Mouse (Mus musculus): Measurements from ENCODE around the gene Polq.
A peak's percentile ranks its signal among the peaks of the same experiment; 100 is the strongest.

Polq gene

DNA sequence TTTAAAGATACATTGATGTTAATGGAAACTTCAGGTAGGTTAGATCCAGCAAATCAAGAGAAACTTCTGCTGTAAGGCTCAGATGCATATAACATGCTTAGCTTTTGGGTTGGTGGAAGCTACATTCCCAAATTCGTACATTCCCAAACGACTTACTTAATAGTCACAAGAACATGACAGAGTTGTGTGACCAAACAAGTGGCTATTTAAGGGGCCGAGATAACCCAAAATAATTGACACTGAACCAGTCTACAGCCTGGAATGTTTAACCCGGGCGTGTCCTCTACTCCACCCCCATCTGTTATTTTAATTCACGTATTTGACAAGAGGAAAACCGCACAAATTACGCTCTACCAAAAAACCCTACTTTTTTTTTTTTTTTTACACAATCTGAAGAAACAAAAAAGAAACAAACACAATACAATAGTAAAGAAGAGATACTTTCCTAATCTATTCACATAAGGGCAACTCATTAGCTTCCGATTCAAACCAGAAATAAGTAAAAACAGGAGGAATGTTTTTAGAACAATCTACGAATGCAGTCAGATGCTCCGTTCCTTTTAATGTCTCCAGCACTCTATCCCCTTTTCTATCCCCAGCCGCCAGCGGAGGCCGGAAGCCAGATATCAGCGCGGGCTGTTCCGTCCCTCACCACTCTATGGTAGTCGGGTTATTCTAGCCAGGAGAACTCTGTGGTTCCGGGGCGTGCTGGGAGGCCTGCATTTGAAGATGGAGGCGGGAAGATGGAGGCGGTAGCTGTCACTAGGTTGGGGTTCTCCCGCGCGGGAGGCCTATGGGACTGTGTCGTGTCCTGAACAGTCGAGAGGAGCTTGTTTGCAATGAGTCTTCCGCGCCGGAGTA, at the start of gene Polq:
Gene Polq, plus strand, starts transcription at position 726 of the 861 bp plus-strand sequence.
- DNase-seq: peak; percentile 95

DNA sequence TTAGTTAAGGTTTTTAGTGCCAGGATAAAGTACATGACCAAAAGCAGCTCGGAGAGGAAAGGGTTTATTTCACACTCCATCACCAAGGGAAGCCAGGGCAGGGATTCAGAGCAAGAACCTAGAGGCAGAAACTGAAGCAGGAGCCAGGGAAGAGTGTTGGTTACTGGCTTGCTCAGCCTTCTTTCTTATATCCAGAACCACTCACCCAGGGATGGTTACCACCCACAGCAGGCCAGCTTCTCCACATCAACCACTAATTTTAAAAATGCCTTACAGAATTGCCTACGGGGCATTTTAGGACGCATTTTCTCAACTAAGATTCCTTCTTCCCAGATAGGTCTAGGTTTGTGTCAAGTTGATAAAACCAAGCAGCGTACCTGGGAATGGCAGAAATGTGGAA, 48.2 kb upstream of the Polq start:
- no peak for DNase-seq

DNA sequence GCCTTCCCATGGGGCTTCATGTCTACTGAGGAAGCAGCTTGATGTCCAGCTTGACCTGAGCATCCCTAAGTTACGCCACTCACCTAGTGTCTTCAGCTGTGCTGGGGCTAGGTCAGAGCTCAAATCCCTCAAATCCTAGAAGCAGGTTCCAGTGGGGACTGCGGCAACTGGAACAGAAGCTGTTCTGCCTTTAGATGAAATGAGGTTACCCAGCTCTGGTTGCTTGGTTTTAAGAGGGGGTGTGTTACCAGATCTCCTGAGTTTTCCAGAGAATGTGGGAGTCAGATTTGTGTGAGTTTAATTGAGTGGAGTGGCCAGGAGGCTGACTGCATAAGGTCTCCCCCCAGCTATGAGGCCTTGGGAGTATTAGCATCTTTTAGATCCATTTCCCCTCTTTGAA, 32.5 kb upstream of the Polq start:
- DNase-seq: no peak

DNA sequence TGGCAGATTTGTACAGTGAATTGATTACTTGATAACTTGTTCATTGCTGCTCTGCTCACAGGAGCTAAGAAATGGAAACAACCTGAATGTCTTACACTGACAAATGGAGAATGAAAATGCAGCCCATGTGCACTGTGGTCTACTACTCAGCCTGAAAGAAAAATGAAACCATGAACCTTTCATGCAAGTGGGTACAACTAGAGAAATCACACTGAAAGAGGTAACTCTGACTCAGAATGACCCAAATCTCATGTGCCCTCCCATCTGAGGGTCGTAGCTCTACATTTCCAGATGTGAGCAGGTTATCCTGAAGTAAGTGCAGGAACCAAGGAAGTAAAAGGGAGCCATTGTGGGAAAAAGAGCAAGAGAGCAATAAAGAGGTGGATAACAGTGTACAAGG, 27.8 kb upstream of the Polq start:
- DNase-seq: no peak

DNA sequence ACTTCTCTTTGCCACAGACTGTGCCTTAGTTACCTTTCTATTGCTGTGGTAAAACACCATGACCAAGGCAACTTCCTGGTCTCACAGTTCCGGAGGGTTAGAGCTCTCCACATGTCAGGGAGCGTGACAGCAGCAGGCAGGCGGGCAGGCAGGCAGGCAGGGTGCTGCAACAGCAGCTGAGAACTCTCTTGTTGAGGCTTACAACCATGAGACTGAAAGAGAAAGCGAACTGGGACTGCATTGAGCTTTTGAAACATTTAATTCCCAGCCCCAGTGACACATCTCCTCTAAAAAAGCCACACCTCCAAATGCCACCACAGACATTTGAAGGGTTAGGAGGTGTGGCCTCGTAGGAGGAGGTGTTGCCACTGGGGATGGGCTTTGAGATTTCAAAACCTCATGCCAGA, 25.9 kb upstream of the Polq start:
- DNase-seq: no peak

DNA sequence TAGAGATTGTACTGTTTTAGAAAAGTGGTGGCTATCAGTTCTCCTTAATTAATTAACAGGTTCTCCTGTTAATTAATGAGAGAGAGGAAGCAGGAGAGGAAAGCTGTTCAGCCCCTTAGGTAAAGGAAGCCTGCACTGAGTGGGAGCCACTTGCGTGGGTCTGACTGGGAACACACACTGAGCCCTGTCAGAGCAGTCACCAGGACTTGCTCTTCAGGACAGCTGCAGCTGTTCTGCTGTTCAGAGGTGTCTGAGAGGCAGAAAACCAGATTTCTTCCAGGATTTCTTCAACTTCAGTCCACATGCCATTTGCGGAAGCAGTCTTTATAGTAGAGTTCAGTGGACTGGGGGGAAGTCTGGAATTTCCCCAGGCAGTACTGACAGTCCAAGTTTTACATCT, 24.2 kb upstream of the Polq start:
- DNase-seq: no peak

DNA sequence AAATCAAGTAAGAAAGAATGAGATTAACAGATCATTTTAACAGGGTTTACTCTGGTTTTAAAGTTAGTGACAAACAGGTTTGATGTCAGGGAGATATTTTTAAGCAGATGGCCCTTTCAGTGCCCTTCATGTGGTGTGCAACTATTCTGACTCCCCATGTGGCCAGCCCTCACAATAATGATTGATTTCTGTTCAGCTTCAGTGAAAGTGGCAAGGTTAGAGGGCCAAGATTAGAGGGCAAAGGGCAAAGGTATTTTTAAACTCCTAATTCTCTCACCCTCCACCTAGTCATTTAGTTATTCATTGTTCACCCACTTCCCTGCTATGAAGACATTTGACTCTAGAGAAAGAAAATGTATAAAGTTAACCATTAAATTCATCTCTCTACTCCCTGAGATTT, 23.5 kb upstream of the Polq start:
- no peak for DNase-seq

DNA sequence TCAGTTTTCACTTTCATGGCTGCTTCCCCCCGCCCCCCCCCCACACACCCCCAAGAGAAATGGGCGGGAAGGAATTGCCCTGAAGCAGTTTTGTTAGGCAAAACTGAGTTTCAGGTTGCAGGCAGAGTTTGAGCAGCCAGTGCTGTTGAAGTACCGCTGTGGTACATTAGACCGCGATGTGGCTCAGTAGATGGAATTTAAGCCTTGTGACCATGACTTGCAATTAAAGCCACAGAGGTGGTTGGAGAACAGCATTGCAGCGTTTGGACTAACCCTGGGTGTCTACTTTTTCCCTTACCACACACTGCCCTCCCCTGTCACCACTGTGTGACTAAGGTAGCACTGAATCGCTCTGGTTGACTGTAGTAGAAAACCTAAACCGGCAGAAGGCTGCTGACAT, 22.1 kb upstream of the Polq start:
- no peak for DNase-seq

DNA sequence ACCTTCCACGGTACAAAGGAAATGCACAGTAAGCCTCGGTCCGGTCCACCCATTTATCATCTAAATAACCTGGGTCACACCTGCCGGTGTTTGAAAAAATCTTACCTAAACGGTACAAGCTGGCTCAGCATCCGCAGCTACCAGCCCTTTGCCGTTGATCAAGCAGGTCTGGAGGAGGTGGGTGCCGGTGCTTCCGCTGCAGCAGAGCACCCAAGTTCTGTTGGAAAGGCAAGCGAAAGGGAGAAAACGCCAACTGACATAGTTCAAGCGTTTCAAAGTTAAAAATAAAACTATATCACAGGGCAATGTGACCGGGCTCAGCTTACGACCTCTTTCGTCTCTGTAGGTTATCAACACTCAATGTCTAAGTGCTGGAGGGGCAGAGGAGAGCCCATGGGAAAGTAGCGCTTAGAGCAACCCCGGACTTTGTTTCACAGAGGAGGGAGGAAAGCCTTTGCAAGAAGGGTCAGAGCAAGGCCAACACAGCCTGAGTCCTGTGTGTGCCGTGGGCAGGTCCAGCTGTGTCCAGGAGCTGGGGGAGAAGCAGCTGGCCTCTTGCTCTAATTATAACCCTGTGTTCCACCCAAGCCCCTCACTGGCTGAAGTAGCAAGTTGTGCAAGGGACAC, 21.5 kb upstream of the Polq start, which contains the start of gene Fbxo40:
Gene Fbxo40, minus strand, starts transcription at position 469 of the 627 bp plus-strand sequence.
- no peak for DNase-seq

DNA sequence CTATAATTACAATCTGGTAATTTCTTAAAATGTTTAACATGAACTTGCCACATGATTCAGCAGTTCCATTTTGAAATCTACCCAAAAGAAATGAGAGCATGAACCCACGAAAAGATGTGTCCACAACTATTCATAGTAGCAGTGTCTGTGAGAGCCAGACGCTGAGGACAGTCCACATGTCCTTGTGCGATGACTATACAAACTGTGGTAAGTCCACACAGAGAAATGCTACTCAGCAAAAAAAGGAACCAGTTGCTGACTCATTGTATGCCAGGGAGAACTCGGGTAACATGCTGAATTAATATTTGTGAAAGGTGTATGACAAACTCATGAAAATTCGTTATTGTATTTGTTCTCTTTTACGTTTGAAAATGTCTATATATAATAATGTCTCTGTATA, 13.9 kb upstream of the Polq start:
- DNase-seq: no peak

DNA sequence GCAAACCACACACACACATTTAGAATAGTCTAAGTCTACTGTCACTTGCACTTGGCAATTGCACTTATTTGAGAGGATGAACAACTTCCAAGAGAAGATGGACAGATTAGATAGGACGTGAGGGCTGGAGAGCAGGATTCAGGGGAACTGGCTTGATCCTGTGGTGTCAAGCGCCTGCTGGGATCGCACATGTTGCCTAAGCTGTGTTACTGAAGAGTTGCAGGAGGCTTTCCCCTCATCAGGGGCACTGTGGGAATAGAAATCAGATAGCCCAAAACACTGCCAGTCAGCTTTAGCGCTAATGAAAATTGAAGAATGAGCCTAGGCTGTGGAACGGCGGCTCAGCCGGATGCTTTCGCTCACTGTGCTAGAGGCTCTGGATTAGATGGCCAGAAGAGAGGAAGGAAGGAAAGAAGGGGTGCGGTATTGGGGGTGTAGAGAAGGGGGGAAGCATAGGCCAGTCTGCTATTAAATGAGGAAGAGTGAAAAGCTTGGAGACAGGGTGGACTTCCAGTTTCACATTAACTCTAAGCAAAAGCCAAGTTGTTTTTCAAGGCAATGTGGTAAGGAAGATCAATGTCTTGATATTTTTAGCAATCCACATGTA, 12.1 kb upstream of the Polq start:
- no peak for DNase-seq

DNA sequence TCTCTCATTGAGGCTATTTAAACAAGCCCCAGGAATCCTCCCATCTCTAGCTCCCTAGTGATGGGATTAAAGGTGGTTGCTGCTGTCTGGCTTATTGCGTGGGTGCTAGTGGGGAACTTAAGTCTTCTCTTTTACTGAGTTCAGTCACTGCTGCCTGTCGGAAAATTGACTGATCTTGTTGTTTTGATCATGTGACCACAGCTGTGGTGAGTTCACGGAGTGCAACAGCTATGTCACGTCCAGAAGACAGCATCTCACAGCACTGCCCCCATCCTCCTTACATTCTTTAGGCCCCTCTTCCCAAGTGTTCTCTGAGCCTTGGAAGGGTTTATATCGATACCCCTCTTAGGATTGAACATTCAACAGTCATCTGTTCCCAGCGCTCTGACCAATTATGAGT, 2.3 kb upstream of the Polq start:
- DNase-seq: no peak

DNA sequence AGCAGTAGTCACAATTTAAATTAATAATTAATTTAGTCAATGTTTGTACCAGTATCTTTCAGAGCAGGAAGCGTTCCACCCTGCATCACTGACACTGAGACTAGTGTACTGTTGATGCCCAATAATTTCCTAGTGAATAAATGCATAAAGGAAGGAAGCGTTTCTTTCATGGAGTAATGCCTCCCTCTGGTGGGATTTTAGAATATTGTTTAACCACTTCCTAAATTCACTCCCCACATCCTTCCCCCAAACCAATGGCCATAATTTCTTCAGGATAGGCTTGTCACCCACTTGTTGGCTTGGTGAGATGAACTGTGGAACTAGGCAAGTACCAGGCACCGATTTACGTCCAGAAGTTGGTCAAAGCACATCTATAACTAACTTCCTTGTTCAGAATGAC, 1.2 kb upstream of the Polq start:
- peak; percentile 30 for DNase-seq

DNA sequence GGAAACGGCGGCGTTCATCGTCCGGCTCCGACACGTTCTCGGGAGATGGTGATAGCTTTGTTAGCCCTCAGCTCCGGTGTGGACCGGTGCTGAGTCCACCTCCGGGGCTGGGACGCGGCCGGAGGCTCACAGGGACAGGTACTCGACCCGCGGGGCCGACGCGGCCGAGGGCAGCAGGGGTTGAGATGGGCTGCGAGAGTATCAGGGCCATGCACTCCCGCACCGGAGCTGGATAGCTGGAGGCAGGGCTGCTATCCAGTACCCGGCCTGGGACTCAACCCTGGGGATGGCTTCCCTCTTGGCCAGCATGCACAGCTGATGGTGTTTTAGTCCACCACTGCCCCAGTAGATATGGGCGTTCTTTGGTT, 320 bp downstream of the Polq start:
- DNase-seq: no peak

DNA sequence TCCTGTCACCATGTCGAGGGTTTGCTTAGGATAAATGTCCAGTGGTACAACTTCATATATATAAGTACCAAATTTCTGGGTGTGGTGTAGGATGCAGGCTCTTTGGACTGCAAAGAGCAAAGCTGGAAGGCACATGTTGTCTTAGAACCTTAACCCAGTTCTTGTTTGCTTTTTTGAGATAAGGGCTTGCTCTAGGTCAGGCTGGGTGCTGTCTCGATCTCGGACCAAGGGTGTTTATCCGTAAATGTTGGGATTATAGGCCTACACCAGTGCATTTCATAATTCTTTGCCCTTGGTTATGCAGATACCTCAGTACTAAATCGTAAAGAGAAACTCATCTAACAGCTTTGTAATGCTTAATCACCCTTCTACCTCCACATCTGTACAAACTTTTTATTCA, 750 bp downstream of the Polq start:
- DNase-seq: no peak

DNA sequence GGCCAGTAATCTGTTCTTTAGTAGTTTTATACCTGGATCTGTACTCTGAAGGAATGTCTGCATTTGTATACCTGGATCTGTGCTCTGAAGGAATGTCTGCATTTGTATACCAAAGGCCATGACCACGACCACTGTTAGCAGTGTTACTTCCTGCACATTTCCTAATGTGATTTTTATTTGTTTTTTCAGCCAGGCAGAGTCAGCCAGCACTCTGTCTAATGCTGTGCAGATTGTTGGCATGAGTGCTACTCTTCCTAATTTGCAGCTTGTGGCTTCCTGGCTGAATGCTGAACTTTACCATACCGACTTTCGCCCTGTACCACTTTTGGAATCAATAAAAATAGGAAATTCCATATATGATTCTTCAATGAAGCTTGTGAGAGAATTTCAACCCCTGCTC, 16.0 kb downstream of the Polq start:
- no peak for DNase-seq

DNA sequence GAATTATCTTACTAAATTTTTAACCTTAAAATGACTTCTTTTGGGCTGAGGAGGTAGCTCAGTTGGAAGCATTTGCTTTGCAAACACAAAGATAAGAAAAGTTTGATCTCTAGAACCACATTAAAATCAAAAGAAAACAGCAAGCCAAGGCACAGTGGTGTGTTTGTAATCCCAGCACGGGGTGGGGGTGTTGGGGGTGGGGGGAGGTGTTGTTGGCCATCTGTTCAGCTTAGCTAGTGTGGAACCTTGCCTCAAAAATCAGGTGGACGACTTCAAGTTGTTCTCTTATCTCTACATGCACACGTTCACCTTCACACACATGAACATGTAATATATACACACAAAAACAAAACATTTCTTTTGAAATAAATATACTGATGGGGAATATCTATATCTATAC, 20.4 kb downstream of the Polq start:
- no peak for DNase-seq

DNA sequence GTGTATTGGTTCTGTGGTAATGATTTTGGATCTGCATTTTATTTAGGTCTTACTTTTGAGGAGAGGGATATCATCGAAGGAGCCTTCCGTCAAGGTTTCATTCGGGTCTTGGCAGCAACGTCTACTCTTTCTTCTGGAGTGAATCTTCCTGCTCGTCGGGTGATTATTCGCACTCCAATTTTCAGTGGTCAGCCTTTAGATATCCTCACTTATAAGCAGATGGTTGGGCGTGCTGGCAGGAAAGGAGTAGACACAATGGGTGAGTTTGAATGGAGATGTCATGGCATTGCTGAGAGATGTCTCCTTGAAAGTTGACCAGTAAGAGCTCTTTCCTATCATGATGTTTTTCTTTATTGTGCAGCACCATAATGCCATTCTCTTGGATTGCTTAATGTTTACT, 23.2 kb downstream of the Polq start:
- DNase-seq: no peak

DNA sequence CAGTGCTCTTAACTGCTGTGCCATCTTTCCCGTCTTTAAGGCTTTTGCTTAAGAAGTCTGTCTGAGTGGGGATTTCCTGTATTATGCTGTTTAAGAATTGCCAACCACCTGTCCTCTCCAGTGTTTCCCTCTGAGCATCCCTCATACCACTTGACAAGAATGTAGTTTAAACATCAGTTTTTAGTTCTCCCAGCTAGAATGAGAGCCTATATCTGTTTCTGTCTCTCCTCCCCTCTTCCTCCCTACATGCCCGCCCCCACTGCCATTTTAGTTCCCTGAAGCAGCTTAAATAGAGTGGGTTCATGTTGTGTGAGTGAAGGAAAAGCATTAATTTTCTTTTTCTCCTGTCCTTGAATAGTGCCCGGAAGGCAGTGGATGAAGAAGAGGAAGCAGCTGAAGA, 48.0 kb downstream of the Polq start:
- DNase-seq: no peak

DNA sequence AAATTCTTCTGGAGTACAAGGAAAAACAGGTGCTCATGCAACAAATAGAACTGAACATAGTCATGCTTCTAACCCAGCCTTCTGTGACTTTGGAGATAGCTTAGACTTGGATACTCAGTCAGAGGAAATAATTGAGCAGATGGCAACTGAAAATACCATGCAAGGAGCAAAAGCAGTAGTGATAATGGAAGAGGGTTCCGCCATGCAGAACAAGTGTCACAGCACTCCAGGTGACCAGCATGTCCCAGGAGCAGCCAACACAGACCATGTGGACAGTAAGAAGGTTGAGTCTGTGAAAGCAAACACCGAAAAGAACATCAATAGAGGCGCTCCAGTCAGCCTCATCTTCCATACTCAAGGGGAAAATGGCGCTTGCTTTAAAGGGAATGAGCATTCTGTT, 49.7 kb downstream of the Polq start:
- no peak for DNase-seq

DNA sequence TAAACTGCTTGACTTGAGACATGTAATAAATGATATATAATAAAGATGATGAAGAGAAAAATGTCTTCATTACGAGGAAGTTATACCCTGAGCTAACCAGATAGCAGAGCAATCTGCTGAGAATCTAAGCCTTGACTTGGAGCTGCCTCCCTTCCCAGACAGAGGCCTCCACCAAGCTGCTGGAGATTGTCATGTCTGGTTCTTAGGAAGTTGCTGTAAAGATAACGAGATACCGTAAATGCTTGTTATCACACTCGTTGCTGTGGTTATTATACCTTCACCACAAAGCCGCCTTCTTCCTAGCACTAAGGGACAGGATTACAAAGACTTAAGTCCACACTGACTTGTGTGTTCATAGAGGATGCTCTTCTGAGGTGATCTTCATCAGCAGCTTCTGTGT, 60.8 kb downstream of the Polq start:
- DNase-seq: no peak

DNA sequence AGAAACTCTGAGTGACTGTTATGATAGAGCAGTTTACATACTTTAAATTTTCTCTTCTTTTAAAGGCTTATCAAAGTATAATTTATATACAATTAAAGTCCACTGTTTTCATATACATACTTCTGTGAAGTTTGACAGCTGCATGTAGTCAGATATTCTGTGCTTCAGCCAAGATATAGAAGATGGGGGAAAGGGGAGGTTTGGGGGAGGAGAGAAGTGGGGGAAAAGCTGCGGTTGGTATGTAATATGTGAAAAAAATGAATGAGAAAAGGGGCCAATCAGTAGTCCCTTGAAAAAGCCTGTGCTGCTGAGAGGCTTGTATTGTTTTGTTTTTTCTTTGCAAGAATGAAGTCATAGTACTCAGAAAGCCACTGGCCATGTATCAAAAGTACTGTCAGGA, 78.1 kb downstream of the Polq start:
- DNase-seq: no peak

DNA sequence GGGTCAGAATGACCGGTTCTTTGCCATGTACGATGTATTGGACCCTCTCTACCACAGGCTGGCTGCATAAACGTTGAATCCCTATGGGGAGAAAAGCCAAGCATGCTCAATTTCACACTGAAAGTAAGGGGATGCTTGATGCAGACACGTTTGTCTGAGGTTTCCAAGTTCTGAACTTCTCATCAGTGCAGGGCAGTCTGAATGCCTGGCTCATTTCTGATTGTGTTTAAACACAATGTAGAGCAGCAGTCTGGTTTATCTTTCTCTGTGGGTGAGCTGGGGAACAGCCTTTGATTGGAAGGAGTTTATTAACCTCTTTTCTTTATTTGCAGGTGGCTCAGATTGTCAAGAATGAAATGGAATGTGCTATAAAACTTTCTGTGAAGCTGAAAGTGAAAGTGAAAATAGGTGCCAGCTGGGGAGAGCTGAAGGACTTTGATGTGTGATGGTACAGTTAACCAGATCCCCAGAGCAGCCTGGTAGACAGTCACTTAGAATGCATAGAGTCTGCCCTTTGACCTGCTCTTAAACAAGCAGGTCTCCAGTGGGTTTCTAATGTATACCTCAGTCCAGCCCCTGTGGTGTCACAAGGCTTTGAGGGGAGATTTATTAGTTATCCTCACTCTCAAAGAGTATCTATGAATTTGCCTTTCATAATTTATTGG, 82.7 kb downstream of the Polq start:
- no peak for DNase-seq

DNA sequence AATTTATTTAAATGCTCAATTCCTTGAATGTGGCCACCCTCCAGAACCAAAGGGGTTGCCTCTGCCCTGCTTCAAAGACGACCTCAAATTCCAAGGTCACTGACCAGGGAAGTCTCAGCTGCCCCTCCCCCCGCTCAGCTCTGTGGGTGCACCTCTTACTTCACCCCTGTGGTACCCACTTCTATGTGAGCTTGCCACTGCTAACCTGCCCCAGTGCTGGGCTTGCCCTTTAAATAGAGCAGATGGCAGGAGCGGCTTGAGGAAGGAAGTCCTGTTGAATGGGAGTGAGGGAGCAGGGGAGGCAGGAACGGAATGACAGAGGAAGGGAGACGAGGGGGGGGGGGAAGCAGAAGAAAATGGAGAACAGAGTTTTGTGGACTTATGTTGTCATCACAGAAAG, 97.2 kb downstream of the Polq start:
- DNase-seq: no peak

Data from right cerebral cortex, adult 18-20 months (tissue).